Mouse (Mus musculus) erythroblast, embryonic 14.5 days (primary cell): ENCODE data around the gene Asb18. TPM values are rescaled to one million over a fixed set of nuclear protein-coding genes. Genes with fewer than 3 reads are reported as not detected.

Experiments
- H3K27me3 ChIP-seq: 2 replicates; pipeline ENCODE4 v1.6.1; 2012; ENCODE audit warnings: inconsistent platforms; ENCODE audit not compliant: control insufficient read depth
- H3K36me3 ChIP-seq: 2 replicates; pipeline ENCODE4 v1.6.1; 2012; ENCODE audit warnings: mild to moderate bottlenecking, inconsistent platforms; ENCODE audit not compliant: control insufficient read depth
- H3K4me1 ChIP-seq: 2 replicates; pipeline ENCODE4 v1.6.1; 2012; ENCODE audit warnings: inconsistent platforms; ENCODE audit not compliant: control insufficient read depth
- H3K4me3 ChIP-seq: replicated peaks from 2 replicates; pipeline ENCODE3; 2012; ENCODE audit warnings: moderate library complexity, mild to moderate bottlenecking, inconsistent platforms
- H3K9me3 ChIP-seq: 2 replicates; pipeline ENCODE4 v1.6.1; 2012; ENCODE audit warnings: low read length, inconsistent platforms, mixed read lengths; ENCODE audit not compliant: control insufficient read depth
- GATA1 ChIP-seq: IDR thresholded peaks from 2 replicates; pipeline ENCODE4 v1.6.1; 2012; ENCODE audit warnings: low read length, inconsistent platforms, mixed read lengths
- TAL1 ChIP-seq: IDR thresholded peaks from 3 replicates; pipeline ENCODE4 v1.6.1; 2012; ENCODE audit warnings: low read length, inconsistent platforms, mixed read lengths
- polyA plus RNA-seq: library from polyadenylated mRNA; stranded (reverse); fragments of >175 nt; gene quantifications from 2 replicates; pipeline ENCODE4 v1.2.3, GENCODE M21; 2012

Gene Asb18
- polyA plus RNA-seq, 1 experiment, result not detected

DNA sequence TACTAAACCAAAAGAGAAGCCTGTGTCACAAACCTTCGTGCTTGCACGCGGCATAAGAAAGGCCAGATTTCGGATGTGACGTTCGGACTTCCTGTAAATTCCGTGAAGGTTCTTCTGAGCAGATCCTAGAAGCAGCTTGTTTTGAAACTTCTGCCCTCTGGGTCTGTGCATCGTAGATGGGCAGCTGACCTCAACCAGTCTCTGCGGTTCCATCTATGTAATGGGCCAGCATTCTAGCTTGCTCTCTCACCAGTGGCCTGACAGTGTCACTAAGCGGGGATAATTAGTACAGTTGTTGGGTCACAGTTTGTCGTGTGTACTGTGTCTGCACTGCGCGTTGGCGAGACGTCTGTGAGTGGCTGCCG, 74.9 kb downstream of the Asb18 start:
- peaks cover 95% of the 10 kb centered on the region for H3K27me3 ChIP-seq
- no peak overlapping the region for H3K4me3 ChIP-seq
- no peaks in the 10 kb centered on the region for H3K4me1 ChIP-seq
- no peaks in the 10 kb centered on the region for H3K36me3 ChIP-seq
- H3K9me3 ChIP-seq, result peaks cover 3% of the 10 kb centered on the region; the same call in 1 of the 2 replicates
- no peak for TF ChIP-seq GATA1

GRCm38 (mm10) chr1:89938884-89939595, 75.4 kb downstream of the Asb18 start:
- H3K9me3 ChIP-seq, result peaks cover 3% of the 10 kb centered on the region; the same call in 1 of the 2 replicates
- H3K27me3 ChIP-seq, result peaks cover 95% of the 10 kb centered on the region
- H3K4me3 ChIP-seq, result no peak overlapping the region
- no peaks in the 10 kb centered on the region for H3K36me3 ChIP-seq
- no peak for TF ChIP-seq GATA1
- no peak for TF ChIP-seq TAL1
- no peaks in the 10 kb centered on the region for H3K4me1 ChIP-seq

DNA sequence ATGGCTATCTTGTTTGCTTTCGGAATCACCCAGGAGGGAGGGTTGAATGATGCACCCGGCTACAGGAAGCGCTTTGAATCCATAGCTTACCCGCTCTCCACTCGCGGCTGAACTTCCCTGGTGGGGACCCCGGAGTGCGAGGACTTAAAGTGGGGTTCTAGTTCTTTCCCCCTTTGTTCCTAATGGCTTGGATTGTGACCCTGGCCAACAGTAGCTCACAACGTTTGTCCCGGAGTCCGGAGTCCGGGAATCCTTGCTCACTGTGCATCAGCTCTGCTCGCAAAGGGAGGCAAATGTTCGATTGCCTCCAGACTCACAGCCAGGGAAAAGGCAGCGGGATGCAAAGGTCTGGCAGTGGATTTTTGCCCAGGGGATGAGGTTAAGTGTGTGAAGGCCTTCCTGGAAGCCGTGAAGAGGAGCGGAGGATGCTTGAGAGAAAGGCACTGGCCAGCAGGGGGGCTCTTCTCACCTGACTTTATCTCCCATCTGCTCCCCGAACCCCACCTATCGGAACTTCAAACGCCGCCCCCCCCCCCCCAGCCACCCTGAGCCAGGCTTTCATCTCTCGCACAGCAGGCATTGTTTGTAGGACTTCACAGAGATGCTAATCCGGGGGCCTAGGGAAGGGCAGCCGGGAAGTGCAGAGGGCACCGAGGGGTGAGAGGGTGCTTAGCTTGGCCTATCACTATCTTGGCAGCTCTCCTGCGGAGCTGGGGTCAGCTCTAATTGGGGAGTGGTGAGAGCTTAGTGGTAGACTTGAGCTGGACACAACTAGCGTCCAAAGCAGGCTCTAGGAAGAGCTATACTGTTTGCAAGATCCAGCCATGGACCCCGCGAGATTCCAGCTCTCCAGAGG, 78.7 kb downstream of the Asb18 start:
- H3K4me3 ChIP-seq, result no peak overlapping the region
- H3K9me3 ChIP-seq, result peaks cover 12% of the 10 kb centered on the region
- H3K27me3 ChIP-seq, result peaks cover 95% of the 10 kb centered on the region
- H3K4me1 ChIP-seq, result peaks cover 5% of the 10 kb centered on the region
- no peak for TF ChIP-seq GATA1
- no peak for TF ChIP-seq TAL1
- no peaks in the 10 kb centered on the region for H3K36me3 ChIP-seq

- no peak for TF ChIP-seq TAL1
- TF ChIP-seq GATA1, result no peak
Measured at GRCm38 (mm10) chr1:89934316-89935260, 79.9 kb downstream of the Asb18 start.

DNA sequence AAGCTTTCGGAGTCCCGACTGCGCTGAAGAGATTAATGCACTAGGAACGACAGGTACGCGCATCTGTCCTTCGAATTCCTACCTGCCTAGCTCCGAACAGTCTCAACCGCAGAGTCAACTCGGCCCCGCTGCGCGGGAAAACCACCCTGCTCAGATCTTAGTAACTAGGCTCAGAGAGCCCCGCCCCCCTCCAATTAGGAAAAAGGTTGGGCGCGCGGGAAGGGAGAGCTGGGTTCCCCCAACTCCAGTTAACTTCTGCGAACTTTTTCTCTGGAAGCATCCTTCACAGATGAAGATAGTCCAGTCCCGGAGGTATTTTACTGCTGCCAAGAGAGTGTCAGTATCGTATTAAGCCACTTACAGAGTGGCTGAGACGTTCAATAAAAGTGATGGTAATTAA, 80.7 kb downstream of the Asb18 start:
- peaks cover 9% of the 10 kb centered on the region for H3K9me3 ChIP-seq
- H3K4me3 ChIP-seq, result no peak overlapping the region
- peaks cover 5% of the 10 kb centered on the region for H3K4me1 ChIP-seq
- TF ChIP-seq TAL1 (no peak), GATA1 (no peak)
- H3K36me3 ChIP-seq, result no peaks in the 10 kb centered on the region
- peaks cover 95% of the 10 kb centered on the region for H3K27me3 ChIP-seq

More at GRCm38 (mm10) chr1:89934316-89935260, 79.9 kb downstream of the Asb18 start:
- Histone ChIP-seq H3K9me3 (peaks cover 9% of the 10 kb centered on the region), H3K36me3 (no peaks in the 10 kb centered on the region), H3K4me3 (no peak overlapping the region), H3K27me3 (peaks cover 95% of the 10 kb centered on the region), H3K4me1 (peaks cover 5% of the 10 kb centered on the region)

- H3K27me3 ChIP-seq, result peaks cover 98% of the 10 kb centered on the region
- H3K9me3 ChIP-seq, result peaks cover 9% of the 10 kb centered on the region
- no peak overlapping the region for H3K4me3 ChIP-seq
Measured at GRCm38 (mm10) chr1:89933028-89933427, 81.4 kb downstream of the Asb18 start.

GRCm38 (mm10) chr1:89932616-89933015, 81.8 kb downstream of the Asb18 start:
- peaks cover 9% of the 10 kb centered on the region for H3K9me3 ChIP-seq
- no peak for TF ChIP-seq TAL1
- no peak for TF ChIP-seq GATA1
- peaks cover 98% of the 10 kb centered on the region for H3K27me3 ChIP-seq

More at GRCm38 (mm10) chr1:89933028-89933427, 81.4 kb downstream of the Asb18 start:
- H3K4me1 ChIP-seq, result peaks cover 5% of the 10 kb centered on the region
- H3K36me3 ChIP-seq, result no peaks in the 10 kb centered on the region
- TF ChIP-seq GATA1, result no peak
- no peak for TF ChIP-seq TAL1

DNA sequence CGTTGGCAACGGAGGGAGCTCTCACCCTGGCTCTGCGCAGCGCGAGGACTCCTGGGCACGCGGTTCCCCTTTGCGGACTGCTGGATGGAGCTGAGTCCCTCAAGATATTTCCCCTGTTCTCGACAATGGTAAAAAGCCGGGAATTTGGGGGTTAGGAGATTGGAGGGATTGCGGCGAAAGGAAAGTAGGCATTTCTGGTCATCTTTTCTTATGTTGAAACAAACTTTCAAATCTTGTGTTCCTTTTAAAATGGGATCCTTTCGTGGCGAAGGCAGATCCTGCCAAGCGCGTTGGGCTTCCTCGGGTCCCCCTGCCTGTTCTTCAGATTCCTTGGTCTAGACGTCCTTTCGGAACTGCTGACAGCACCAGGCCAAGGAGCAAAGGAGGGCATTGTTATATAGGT, 82.4 kb downstream of the Asb18 start:
- H3K9me3 ChIP-seq, result peaks cover 9% of the 10 kb centered on the region
- TF ChIP-seq TAL1 (no peak), GATA1 (no peak)
- no peak overlapping the region for H3K4me3 ChIP-seq
- peaks cover 5% of the 10 kb centered on the region for H3K4me1 ChIP-seq
- no peaks in the 10 kb centered on the region for H3K36me3 ChIP-seq
- peaks cover 100% of the 10 kb centered on the region for H3K27me3 ChIP-seq

More at GRCm38 (mm10) chr1:89932616-89933015, 81.8 kb downstream of the Asb18 start:
- H3K36me3 ChIP-seq, result no peaks in the 10 kb centered on the region
- H3K4me1 ChIP-seq, result peaks cover 5% of the 10 kb centered on the region
- no peak overlapping the region for H3K4me3 ChIP-seq

DNA sequence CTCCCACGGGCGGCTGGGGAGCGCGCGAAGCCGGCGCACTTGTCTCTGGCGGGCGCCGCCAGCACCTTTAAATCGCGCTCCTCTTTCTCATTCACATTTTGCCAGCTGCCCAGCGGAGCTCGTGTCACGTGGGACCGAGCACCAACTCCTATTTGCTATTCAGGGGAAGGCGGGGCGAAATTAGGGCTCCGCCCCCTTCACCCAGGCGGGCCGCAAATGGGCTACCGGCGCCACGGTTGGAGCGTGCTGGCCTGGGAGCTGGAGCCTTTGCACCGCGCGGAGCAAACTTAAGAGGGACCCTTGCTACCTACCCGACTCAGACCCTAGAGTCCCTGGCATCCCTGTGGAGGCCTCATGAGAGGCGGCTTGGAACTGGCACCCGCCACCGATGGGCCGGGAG, 83.3 kb downstream of the Asb18 start, which contains the start of gene Gbx2:
TSS of gene Gbx2 (minus strand) at position 60 of the 400 bp plus-strand sequence.
- TF ChIP-seq GATA1 (no peak), TAL1 (no peak)
- Histone ChIP-seq H3K36me3 (no peaks in the 10 kb centered on the region), H3K27me3 (peaks cover 100% of the 10 kb centered on the region), H3K4me3 (no peak within 1 kb of the TSS), H3K9me3 (peaks cover 9% of the 10 kb centered on the region), H3K4me1 (peaks cover 5% of the 10 kb centered on the region)
